Mouse (Mus musculus) liver, embryonic 14.5 days (tissue): ENCODE results near the gene Fam13c.

ENCODE experiments used
- CTCF ChIP-seq: IDR thresholded peaks from 2 replicates; pipeline ENCODE4 v1.5.1; 2016; ENCODE audit warnings: antibody characterized with exemption, low read depth, control low read depth
- EP300 ChIP-seq: IDR thresholded peaks from 2 replicates; pipeline ENCODE4 v1.6.1; 2016; ENCODE audit warnings: antibody characterized with exemption, low read depth

DNA sequence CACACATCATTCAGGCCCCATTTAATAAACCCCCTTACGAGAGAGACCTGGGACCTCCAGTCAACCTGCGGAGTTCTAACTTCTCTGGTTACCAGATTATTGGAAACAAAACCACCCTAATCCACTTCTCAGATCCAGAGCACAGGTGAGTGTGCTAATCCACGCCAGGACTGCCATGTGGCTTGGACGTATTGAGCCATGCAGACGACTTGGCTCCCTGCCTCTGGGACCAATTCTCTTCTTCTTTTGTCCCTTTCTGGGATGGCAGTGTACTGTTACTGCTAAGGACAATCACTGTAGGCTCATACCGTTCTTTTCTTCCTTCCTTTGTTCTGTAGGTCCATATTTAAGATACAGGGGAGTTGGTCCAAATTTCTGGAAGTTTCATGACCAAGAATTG is 102.6 kb downstream of the Fam13c start:
- TF ChIP-seq EP300 (no peak), CTCF (no peak)
